Mouse (Mus musculus) G1E-ER4 (cell line): Measurements from ENCODE around the gene Gabbr2. TPM values are rescaled to one million over a fixed set of nuclear protein-coding genes. Genes with fewer than 3 reads are reported as not detected.

Experiments
- GATA1 ChIP-seq: IDR thresholded peaks from one replicate; pipeline ENCODE4 v1.8.0; 2012; ENCODE audit warnings: low read length, inconsistent platforms
- polyA plus RNA-seq: library from polyadenylated mRNA; stranded (reverse); fragments of >175 nt; gene quantifications from 2 replicates; pipeline ENCODE4 v1.2.3, GENCODE M21; 2012

The Gabbr2 gene
- polyA plus RNA-seq, 1 experiment: not detected

- TF ChIP-seq GATA1: no peak
Measured at GRCm38 (mm10) chr4:46635702-46636430, 355.8 kb downstream of the Gabbr2 start.

- no peak for TF ChIP-seq GATA1
Measured at GRCm38 (mm10) chr4:46634881-46635280, 356.8 kb downstream of the Gabbr2 start.

GRCm38 (mm10) chr4:46632465-46632864, 359.2 kb downstream of the Gabbr2 start:
- TF ChIP-seq GATA1: no peak

- no peak for TF ChIP-seq GATA1
Measured at GRCm38 (mm10) chr4:46630390-46630789, 361.3 kb downstream of the Gabbr2 start.

GRCm38 (mm10) chr4:46628873-46629272, 362.8 kb downstream of the Gabbr2 start:
- no peak for TF ChIP-seq GATA1

- TF ChIP-seq GATA1: no peak
Measured at GRCm38 (mm10) chr4:46628081-46628480, 363.6 kb downstream of the Gabbr2 start.

GRCm38 (mm10) chr4:46625101-46625500, 366.6 kb downstream of the Gabbr2 start:
- no peak for TF ChIP-seq GATA1

GRCm38 (mm10) chr4:46623007-46623406, 368.7 kb downstream of the Gabbr2 start:
- TF ChIP-seq GATA1: no peak

- no peak for TF ChIP-seq GATA1
Measured at GRCm38 (mm10) chr4:46620946-46621345, 370.7 kb downstream of the Gabbr2 start.

GRCm38 (mm10) chr4:46620330-46620729, 371.3 kb downstream of the Gabbr2 start:
- TF ChIP-seq GATA1: no peak

- TF ChIP-seq GATA1: no peak
Measured at GRCm38 (mm10) chr4:46618196-46618817, 373.4 kb downstream of the Gabbr2 start.

- no peak for TF ChIP-seq GATA1
Measured at GRCm38 (mm10) chr4:46617408-46617807, 374.3 kb downstream of the Gabbr2 start.

GRCm38 (mm10) chr4:46614641-46615040, 377.0 kb downstream of the Gabbr2 start:
- no peak for TF ChIP-seq GATA1

GRCm38 (mm10) chr4:46613618-46614017, 378.1 kb downstream of the Gabbr2 start:
- TF ChIP-seq GATA1: no peak

Other genes with a start within 250 kb of the Gabbr2 start
- not detected in 2 replicates for gene Anks6, start 65.6 kb upstream of the Gabbr2 start, polyA plus RNA-seq
- not detected in 2 replicates for gene Galnt12, start 100.0 kb upstream of the Gabbr2 start, polyA plus RNA-seq
- not detected in 2 replicates for gene Col15a1, start 216.3 kb upstream of the Gabbr2 start, polyA plus RNA-seq